Mouse (Mus musculus): ENCODE data around the gene Nova2.

GRCm38 (mm10) chr7:18926911-18927310 lies 1.2 kb downstream of the Nova2 start:
- TF ChIP-seq CTCF (IDR thresholded peaks at IDR 0.05; ENCODE audit: borderline replicate concordance, control insufficient read depth, extremely low read depth, insufficient read depth, low read length, poor library complexity) (no peak), POLR2A (IDR thresholded peaks at IDR 0.05; ENCODE audit: control insufficient read depth, extremely low read depth, insufficient read depth, low read length, poor library complexity) (no peak)
